Mouse (Mus musculus) CH12F3 (cell line): ENCODE measurements around the gene Msn.
"Not testable (repeated sequence)": the region's sequence is repeated elsewhere in the genome, so short reads cannot be mapped to it uniquely, and the experiment has no call there.

ENCODE experiments used
- in situ Hi-C: fragments of 300-500 bp; cut with MboI; formaldehyde crosslinking; loops from 2 replicates; pipeline ENCODE4 v1.14.3; 2020; ENCODE audit warnings: low sequenced_read_pairs

Msn gene

DNA sequence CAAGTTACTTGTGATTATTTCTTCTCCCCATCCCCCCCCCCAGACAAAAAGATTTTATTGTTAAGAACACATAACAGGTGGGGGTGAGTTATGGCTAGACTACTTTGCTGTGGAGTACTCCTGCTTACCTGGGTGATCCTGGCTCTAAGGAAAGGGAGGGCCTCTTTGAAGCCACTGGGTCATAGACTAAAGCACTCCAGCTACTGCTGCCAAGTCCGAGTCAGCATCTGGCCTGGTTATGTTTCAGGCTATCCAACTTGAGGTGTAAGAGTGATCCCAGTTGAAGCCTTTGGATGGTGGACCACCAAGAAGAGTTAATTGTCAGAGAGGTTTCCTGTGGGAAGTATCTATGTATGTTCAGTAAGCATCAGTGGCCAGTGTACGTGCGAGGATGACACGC lies 39.7 kb downstream of the Msn start:
- in situ Hi-C loops, result loop anchor here (25.0 kb wide), 1 partner anchor 123 kb away; no protein-coding TSS in a partner anchor

DNA sequence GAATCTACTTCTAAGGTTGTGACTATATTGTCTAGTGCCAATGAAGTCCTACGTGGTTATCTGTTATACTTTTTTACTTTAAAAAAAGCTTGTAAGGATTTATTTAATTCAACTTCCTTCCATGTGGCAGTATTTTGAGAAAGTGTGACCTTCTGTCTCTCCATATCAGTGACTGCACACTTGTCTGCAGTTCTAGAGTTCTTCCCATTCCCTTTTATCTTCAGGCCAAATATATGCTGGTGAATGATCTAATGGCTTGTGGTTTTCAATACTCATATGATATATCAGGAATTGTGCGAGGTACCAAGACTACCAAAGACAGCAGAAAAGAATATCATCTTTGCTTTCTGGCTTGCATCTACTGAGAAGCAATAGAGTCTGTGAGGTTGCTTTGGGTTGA lies 43.4 kb downstream of the Msn start:
- in situ Hi-C loops, result loop anchor here (25.0 kb wide), 1 partner anchor 127 kb away; no protein-coding TSS in a partner anchor

DNA sequence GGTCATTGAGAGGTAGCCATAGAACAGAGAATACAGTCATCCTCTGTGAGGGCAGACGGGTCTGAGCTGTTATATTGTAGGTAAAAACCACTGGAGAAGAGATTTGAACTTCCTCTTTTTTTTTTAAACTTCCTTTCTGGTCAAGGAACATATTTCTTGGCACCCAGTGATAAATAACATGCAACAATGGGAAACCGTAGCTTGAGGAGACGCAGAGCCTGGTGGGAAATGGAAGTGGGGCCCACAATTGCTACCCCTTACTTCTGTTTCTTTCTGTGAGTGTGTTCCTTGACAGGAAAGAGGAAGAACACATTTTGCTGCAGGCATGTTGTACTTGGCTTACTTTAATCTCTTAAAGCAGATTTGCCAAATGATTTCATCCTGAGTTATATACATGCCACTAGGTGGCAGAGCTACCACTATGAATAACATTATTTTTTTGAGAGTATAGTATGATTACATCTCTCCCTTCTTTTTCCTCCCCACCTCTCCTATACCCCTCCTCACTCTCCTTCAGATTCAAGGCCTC lies 49.2 kb downstream of the Msn start:
- in situ Hi-C loops, result loop anchor here (25.0 kb wide), 1 partner anchor 133 kb away; no protein-coding TSS in a partner anchor

DNA sequence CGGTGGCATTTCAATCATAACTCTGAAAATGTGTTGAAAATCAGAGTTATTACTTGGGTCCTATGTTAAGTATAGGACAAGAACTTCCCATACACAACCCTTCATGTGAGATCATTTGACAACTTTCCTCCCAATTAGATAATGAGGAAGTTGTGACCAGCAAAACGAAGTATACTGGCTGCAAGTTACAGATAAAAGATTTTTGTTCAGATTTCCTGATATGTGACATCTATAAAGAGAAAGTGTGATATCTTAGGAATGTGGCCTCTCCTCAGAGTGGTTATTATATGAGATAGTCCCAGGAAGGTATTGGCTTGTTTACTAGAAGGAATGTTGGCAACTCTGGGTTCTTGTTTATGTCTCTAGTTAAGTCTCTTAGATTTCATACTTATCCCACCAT lies 52.4 kb downstream of the Msn start:
- in situ Hi-C loops, result loop anchor here (25.0 kb wide), 1 partner anchor 136 kb away; no protein-coding TSS in a partner anchor

DNA sequence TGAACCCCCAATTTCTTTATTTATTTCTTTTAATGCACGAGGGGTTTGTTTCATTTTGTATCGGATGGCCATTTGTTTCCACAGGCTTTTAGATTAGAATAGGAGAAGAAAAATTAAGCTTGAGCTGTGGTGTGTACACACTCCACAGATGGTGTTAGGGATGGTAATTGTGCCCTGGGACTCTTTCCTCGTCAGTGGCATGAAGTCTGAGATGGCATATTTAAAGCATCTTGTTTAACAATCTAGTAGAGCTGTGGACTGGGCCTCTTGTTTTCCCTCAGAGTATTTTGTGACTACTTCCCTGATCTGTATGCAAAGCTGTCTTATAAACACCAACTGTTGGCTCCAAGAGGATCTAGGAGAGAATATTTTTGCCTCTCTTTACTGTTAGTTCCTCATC lies 57.5 kb downstream of the Msn start:
- in situ Hi-C loops, result no loop called here

DNA sequence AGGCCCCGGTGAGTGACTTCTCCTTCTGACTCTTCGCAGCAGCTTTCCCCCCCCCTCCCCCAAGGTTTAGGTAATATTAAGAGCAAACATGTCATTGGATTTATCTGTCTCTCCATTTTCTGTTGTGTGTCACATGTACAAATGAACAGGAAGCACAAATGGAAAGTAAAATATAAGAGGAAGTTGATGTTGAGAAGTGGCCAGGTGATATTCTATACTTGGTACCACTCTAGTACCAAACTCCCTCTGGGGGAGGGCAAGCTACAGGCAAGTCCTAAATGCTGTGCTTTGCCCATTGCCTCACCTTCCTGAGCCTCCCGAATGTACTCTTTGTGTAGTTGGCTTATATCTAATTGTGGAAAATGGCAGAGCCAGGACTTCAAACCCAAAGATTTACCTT lies 62.1 kb downstream of the Msn start:
- in situ Hi-C loops, result no loop called here

DNA sequence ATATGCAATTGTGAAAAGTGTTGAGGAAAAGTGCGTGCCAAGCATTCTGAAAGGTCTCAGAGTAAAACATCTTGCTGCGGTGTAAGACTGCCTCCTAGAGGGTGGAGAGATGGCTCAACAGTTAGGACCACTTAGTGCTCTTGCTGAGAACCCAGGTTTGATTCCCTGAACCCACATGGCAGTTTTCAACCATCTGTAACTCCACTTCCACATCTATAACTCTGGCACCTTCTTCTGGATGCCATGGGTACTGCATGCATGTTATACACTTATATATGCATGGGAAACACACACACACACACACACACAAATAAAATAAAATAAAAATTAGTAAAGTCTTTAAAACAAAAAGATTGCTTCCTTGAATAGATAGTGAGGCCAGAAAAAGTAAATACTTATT lies 66.7 kb downstream of the Msn start:
- in situ Hi-C loops, result no loop called here

DNA sequence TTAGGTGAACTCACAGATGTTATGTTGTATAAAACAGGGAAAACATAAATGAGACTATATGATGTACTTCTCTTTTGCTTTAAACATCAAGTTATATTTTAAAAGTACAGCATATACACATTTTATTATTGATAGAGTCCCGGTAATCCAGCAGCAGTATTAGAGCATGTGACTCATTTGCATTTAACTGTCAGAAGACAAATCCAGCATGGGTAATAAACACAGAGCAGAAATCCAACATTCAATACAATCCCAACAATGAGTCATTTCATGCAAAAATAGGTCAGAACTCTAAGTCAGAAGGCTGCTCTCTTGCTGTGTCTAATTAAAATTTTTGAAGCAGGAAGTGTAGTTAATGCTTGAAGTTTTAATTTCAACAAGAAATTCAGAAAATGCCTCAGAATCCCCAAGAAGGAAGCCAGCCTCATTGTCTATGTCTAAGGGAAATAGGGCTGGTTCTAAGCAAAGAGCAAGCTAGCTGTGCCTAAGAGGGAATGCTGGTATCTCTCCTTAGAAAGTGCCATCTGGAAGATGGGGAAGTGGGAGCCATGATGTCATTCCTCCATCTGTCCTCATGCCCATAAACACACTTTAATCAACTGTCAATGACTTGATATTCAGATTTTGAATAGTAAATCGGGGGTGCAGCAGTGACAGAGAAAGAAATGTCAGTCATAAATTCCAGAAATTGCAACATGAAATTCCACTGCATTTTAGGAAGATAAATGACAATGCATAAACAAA lies 76.0 kb downstream of the Msn start:
- in situ Hi-C loops, result no loop called here

DNA sequence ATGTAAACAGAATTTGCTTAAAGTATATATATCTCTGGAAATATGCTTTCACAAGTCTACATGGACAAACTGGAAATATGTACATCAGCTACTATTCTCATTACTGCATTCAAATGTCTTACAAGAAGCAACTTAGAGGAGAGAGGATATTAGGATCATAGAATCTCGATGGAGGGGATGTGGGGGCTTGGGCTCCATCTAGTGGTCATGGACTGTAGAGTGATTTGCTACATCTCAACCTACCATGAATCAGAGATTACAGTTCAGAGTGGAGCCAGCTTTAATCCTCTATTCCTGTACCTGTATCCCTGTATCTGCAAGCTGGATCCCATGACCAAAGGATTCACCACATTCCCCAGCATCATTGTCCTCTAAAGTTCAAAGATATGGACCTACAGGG lies 82.6 kb downstream of the Msn start:
- in situ Hi-C loops, result no loop called here

DNA sequence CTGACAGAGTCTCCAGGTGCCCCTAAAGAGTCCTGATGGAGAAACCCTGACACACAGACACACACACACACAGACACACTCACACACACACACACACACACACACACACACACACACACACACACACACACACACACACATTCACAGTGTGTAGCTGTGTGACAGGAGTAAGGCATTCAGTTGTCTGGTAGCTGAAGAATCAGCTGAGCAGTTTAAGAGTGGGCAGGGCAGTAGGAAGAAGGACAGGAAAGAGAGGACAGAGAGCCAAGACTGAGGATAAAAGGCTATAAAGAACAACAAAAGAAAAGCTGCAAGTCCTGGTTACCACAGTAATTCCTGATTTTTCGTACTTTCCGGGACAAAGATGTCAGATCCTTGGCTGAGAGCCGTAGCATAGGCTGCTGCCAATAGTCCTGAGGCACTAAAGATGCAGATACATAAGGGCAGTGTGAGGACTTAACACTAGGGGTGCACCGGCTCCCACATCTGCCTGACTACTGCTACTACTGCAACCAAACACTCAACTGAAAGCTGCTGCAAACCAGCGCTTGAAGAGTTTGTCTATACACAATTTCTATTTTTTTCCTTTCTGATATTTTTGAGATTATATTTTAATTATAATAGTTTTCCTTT lies 88.4 kb downstream of the Msn start:
- in situ Hi-C loops, result no loop called here

DNA sequence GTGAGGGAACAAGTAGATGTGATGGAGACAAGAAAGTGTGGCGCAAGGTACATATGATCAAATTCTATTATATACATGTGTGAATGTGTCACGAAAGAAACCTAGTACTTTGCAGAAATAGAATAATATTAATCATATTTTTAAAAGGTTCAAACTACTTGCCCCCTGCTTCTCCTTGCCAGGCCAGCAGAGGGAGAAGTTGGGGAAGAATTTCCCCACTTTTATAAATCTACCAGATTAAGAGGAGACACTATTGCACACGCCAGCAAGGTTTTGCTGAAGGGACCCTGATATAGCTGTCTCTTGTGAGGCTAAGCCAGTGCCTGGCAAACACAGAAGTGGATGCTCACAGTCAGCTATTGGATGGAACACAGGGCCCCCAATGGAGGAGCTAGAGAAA lies 109.3 kb downstream of the Msn start:
- in situ Hi-C loops, result not testable (repeated sequence)

DNA sequence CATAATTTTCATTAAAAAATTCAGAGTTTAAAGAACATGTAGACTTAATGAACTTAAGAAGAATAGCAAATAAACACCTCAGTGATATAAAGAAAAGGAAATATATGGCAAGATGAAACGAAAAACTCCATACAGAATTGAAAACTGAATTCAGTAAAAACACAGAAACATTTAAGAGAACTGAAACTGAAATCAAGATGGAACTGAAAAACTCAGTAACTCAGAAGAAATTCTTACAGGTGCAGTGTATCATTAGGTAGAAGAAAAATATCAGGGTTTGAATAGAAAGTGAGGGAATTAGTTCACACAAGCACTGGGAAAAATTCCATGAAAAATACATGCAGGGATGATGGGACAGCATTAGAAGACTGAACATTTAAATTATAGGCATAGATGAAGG lies 111.0 kb downstream of the Msn start:
- in situ Hi-C loops, result no loop called here

DNA sequence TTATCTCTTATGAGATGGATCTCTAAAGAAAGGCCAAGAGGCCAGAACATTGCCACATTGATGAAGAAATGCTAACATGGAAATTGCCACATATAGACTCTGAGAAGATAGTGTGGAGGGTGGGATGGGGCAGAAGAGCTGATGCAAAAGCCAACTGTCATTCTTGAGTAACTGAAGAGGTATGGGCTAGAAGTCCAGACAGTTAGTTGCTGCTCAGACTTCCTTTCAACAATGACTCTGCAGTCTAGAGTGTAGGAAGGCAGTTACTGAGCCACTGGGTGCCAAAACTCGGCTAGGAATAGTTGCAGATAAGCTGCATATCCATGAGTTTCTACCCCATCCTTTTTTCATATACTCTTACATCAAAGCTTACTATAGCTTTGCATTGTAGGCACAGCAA lies 122.2 kb downstream of the Msn start:
- in situ Hi-C loops, result no loop called here
